Mouse (Mus musculus) kidney, adult 2 months (tissue): ENCODE results near the gene Jph2.

Experiments
- CTCF ChIP-seq: fragments of 200-500 bp; conservative IDR thresholded peaks from 2 replicates; pipeline ENCODE4 v1.5.1; 2011; ENCODE audit warnings: low read depth, mild to moderate bottlenecking, control low read depth, low read length, moderate library complexity, mixed read lengths; ENCODE audit not compliant: insufficient read depth, insufficient read length
- POLR2A ChIP-seq: fragments of 200-500 bp; IDR thresholded peaks from one replicate; pipeline ENCODE4 v1.6.1; 2011; ENCODE audit warnings: low read depth, low read length, control low read depth

GRCm38 (mm10) chr2:163420366-163420886 lies 22.6 kb upstream of the Jph2 start:
- TF ChIP-seq CTCF (no peak), POLR2A (no peak)
